Comparison of ENCODE assay signal across 18 mouse cellular contexts in the genomic region with DNA sequence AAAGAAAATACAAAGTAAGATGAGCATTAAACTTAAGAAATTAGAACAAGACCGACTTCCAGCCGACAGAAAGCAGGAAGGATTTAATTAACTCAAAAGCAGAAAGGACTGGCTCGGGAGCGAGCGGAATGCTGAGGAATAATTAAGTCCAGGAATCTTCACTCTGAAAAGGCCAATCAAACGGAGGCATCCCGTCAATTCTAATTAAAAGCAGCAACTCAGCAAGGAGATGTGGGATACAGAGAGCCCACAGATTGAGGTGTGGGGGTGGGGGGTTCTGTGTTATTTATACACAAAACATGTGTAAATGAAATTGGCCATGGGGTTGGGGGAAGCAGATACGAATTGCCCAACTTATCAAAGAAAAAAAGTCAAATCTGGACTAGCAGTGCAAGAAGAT.
"Had no signal": no experiment of that assay in that cellular context is flagged by ENCODE, and none has a peak within 500 bp of the region (broad histone marks: within the 10 kb centered on the region; RNA-seq: fewer than 3 reads in every experiment).

No protein-coding gene starts in this region.

- H3K4me1 ChIP-seq: limb, embryonic 15.5 days; liver, embryonic 13.5 days; lung, embryonic 15.5 days; megakaryocyte, embryonic 14.5 days had no signal

- H3K4me3 ChIP-seq: kidney, embryonic 15.5 days; limb, embryonic 15.5 days; liver, embryonic 13.5 days; lung, embryonic 15.5 days; megakaryocyte, embryonic 14.5 days; midbrain, embryonic 12.5 days; neural tube, embryonic 12.5 days had no signal

- DNase-seq: kidney, adult 2 months; kidney, postnatal 14 days; layer of hippocampus, postnatal 36 days; liver, embryonic 13.5 days; liver, postnatal 0 days; lung, postnatal 14 days; right cerebral cortex, adult 18-20 months; right cerebral cortex, postnatal 25 days; thymus, adult 2 months; thymus, postnatal 25 days had no signal

- H3K27me3 ChIP-seq: limb, embryonic 15.5 days; liver, embryonic 13.5 days; lung, embryonic 15.5 days; megakaryocyte, embryonic 14.5 days; midbrain, embryonic 12.5 days; neural tube, embryonic 12.5 days had no signal

- H3K9me3 ChIP-seq: kidney, embryonic 15.5 days; limb, embryonic 15.5 days; lung, embryonic 15.5 days; midbrain, embryonic 12.5 days; neural tube, embryonic 12.5 days had no signal

- H3K9ac ChIP-seq: kidney, embryonic 15.5 days; limb, embryonic 15.5 days; liver, embryonic 13.5 days; liver, postnatal 0 days; lung, embryonic 15.5 days; midbrain, embryonic 12.5 days; neural tube, embryonic 12.5 days had no signal

- H3K36me3 ChIP-seq: kidney, embryonic 15.5 days; limb, embryonic 15.5 days; liver, embryonic 13.5 days; lung, embryonic 15.5 days; midbrain, embryonic 12.5 days; neural tube, embryonic 12.5 days had no signal

- ATAC-seq: liver, postnatal 0 days had no signal

- H3K27ac ChIP-seq: kidney, embryonic 15.5 days; limb, embryonic 15.5 days; liver, embryonic 13.5 days; lung, embryonic 15.5 days; macrophage; midbrain, embryonic 12.5 days; neural tube, embryonic 12.5 days; stomach, postnatal 0 days had no signal

- H3K4me2 ChIP-seq: kidney, embryonic 15.5 days; limb, embryonic 15.5 days; liver, embryonic 13.5 days; lung, embryonic 15.5 days; midbrain, embryonic 12.5 days; neural tube, embryonic 12.5 days had no signal
